Mouse (Mus musculus) layer of hippocampus, adult 8-10 months (tissue): ENCODE results near the gene Fhad1. TPM values are rescaled to one million over a fixed set of nuclear protein-coding genes. Genes with fewer than 3 reads are reported as not detected.

Experiments used
- DNase-seq, 2 experiments: peaks; one replicate each; pipeline ENCODE4 v3.0.0; 2022; ENCODE audit warnings: low spot score in 2 of 2
- total RNA-seq, 4 experiments: library from RNA; stranded (reverse); gene quantifications; 2 replicates each; pipeline ENCODE4 v1.2.4; 2022

Gene Fhad1
- total RNA-seq, 4 experiments from 2014 or later: 6.9 to 10.4 (median 9.0) TPM

GRCm38 (mm10) chr4:141932785-141933574 is 81.9 kb downstream of the Fhad1 start:
- DNase-seq: no peak

DNA sequence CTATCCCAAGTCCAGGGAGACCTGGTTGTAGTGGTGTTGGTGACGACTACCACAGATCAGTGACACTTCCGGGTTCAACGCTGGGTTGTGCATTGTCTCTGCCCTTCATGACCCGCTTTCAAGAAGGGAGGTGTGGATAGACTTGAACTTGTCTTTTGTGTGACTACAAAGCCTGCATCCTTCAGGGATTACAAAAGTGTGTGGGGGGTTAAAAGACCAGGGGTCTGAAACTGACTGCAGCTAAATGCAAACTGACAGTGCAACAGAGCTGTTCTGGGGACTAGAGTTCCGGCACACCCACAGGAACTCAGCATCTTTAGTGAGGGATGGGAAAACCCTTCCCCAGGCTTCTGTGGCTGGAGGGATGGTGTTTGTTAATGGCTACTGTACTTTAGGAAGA is 83.4 kb downstream of the Fhad1 start:
- no peak for DNase-seq

GRCm38 (mm10) chr4:141930001-141930400 is 84.9 kb downstream of the Fhad1 start:
- DNase-seq: no peak

DNA sequence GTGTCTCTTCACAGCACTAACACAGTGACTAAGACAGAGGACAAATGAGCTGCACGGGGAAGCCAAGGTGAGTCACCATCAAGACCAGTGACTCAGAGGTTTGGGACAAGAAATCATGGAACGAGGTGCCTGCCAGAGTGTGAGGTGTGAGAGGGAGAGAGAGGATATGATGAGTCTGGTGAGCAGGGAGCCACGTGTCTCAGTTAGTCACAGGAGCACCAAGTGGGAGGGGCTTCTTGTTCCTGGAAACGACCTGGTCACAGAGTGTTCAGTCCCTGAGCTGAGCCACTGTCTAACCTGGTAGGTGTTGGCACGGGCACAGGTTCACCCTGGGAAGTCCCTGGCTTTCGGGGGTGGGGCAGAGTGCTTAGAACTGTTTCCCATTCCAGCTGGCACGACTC is 86.0 kb downstream of the Fhad1 start:
- DNase-seq: peak in 1 of 2 experiments; percentile 26

GRCm38 (mm10) chr4:141925781-141926345 is 89.0 kb downstream of the Fhad1 start:
- DNase-seq: no peak

DNA sequence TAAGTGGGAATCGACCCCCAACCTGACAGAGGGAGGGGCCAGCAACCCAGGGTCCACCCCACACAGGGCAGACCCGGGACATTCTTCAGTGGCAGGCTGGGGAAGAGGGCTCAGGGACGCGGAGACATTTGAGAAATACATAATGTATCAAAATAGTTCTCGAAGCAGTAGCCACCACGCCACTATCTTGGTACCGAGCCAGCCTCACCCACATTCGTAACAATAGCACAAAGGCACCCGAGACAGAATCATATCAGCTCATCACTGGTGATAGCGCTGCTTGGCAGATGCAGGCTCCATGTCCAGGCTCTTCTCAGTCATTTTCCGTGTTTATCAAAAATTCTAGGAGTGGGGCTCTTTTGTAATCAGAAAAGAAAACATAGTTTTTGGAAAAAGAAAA is 90.9 kb downstream of the Fhad1 start:
- peak in 1 of 2 experiments; percentile 56 for DNase-seq

DNA sequence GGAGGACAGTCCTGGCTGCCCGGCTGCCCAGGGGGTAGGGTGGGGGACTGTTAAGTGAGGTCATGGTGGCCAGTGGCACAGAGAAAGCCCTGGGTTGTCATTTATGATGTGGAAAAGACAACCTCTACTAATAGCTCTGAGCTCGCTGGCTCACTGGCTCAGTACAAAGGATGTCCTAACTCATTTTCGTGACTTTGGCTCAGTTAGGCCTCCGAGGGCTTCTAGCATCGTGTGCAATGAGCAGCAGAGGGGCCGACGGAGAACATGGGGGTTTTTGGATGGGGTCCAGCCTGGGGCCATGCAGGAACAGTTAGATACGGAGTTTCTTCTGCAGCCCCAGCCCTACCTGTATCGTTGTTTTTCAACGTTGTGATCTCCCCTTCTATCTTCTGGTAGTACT is 94.5 kb downstream of the Fhad1 start:
- no peak for DNase-seq

GRCm38 (mm10) chr4:141917735-141918419 is 97.0 kb downstream of the Fhad1 start:
- DNase-seq: no peak

- no peak for DNase-seq
Measured at GRCm38 (mm10) chr4:141914040-141914439, 100.8 kb downstream of the Fhad1 start.

DNA sequence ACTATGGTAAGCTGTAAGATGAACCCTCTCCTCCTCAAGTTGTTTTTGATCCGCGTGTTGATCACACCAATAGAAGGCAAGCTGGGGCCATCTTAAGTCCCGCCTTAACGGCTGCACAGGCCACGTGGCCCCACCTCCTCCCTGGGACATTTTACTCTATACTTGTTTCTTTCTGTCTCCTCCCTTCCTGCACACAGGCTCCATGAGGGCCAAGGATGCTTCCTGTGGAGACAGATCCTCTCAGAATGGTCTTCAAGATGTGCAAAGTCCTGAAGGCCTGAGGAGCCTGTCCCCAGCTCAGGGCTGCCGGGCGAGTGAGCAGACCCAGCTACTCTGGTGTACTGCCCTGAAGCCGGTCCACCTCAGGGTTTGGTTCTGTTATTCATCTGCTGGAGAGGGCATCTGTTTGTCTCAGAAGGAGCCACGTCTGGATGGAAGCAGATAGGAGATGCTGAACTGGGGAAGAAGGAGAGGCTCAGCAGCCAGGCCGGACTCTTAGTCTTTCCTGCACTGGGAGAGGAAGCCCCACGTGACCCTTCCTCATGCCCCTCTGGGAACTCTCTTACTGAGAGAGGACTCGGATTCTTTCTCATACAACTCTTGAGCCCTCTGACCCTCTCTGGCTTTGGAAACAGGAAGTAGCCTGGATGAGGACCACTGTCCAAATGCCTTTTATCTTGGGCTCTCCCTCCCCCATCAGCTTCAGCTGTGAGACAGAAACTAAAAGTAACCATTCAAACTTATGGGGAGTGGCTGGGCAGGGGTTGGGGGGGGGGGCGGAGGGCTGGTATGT is 101.5 kb downstream of the Fhad1 start:
- no peak for DNase-seq

GRCm38 (mm10) chr4:141904710-141905109 is 110.2 kb downstream of the Fhad1 start:
- DNase-seq: no peak

DNA sequence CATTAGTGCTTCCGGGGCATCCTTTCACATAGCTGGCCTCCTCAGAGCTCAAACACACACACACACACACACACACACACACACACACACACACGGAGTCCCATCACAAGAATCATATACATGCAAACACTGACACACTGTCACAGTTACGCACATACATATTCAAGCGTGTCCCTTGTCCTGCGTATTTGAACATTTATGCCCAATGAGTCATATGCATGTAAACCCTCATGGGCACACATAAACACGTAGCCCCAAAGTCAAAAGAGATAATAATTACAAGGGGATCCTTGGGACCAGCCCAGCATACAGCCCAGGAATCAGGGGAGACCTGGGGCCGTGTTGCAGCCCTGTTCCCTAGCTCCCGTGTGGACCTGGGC is 112.4 kb downstream of the Fhad1 start:
- DNase-seq: no peak

DNA sequence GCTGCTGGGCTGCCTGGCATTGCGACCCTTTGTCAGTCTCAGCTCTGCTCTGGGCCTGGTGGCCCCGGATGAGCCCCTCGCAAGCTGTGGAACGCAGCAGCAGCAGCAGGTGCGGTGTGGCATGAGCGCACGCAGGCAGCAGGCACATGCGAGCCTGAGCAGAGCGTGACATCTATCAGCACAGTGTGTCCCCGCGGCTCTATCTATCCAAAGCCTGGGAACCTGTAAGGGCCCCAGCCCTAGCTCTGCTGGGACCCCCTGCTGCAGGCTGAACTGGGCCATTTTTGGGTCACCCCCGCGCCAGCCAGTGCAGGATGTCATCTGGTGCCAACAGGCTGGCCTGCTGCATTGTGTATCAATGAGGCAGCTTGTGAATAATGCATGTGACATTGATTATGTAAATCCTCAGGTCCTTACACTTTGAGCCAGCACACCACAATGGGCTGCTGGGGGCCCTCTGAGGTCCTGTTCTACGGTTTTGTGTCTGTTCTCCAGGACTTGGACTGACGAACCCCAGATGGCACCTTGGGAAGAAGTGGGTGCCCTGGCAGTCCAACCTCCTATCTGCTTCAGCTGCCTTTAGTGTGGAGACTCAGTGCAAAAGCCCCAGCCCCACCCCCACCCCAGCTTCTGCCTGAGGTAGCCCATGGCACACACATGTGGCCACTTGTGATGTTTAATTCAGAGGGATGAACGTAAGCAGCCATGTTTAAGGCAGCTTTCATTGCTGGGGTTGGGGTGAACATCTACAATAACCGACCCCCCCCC is 113.0 kb downstream of the Fhad1 start:
- DNase-seq: no peak

- DNase-seq: no peak
Measured at GRCm38 (mm10) chr4:141900421-141900820, 114.5 kb downstream of the Fhad1 start.

GRCm38 (mm10) chr4:141899936-141900335 is 114.9 kb downstream of the Fhad1 start:
- peak in 1 of 2 experiments; percentile 25 for DNase-seq

DNA sequence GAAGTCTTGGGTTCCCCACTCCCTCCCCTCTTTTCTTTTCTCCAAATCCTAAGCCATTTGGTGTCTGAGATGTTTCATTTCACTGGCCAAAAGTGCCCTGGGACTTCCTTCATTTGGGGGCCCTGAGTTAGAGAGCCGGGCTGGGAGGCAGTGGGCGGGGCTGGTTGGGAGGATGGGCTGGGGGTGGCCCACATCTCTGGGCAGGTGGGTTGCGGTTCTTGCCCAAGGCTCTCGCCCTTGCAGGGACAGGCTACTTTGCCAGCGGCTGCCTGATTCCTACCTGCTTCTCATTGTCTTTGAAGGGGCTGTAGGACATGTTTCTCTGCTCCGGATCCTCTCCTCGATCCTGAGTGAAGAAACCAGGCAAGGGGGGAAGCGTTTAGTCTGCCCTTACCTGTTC is 116.0 kb downstream of the Fhad1 start:
- no peak for DNase-seq

DNA sequence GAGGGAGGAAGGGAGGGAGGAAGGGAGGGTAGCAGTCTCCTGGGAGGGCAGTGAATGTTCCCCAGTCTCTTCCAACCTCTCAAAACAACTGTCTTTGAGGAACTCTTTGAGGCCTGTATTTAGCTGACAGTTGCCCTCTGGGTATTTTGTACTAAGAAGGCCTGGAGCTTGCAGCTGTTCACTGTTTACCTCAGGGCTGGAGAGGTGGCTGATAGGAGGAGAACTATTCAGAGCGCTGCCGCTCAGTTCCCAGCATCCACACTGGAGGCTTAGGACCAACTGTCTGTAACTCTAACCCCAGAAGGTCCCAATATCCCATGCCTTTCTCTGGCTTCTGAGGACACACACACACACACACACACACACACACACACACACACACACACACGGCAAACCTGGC is 117.0 kb downstream of the Fhad1 start:
- DNase-seq: no peak

- peak in 1 of 2 experiments; percentile 44 for DNase-seq
Measured at GRCm38 (mm10) chr4:141897225-141897624, 117.7 kb downstream of the Fhad1 start.

GRCm38 (mm10) chr4:141895772-141896171 is 119.1 kb downstream of the Fhad1 start:
- no peak for DNase-seq

DNA sequence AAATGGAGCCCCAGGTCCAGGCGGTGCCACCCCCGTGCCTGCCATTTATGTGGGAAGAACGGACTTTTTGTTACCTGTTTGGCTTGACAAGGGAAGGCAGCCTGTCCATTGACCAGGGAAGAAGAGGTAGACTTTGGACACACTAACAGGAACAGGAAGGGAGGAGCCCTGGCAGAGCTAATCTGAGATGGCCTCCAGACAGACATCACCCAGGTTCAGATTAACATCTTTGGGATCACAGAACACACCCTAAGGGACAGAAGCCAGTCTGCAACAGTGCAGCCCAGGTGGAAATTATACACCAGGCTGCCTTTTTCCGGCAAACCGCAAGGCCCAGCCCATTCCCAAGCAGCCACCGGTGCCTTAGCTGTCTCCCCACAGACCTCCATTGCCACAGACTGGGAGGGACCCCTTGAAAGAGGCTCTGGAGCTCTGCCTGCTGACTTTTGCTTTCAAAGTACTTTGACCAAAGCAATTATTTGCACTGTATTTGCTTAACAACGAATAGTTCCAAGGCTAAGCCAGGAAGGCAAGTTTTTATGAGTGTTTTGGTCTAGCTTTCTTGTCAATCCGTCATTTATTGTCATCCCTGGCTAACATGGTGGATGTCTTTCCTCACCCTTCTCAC is 121.6 kb downstream of the Fhad1 start:
- DNase-seq: no peak
